Mouse (Mus musculus) olfactory bulb, adult 2 months (tissue): ENCODE data around the gene Rfc4.

Experiments used
- CTCF ChIP-seq: fragments of 200-500 bp; IDR thresholded peaks from 2 replicates; pipeline ENCODE4 v1.5.1; 2012; ENCODE audit warnings: low read depth, mild to moderate bottlenecking, low read length, moderate library complexity; ENCODE audit not compliant: insufficient read depth
- POLR2A ChIP-seq: fragments of 200-500 bp; IDR thresholded peaks from 2 replicates; pipeline ENCODE4 v1.6.1; 2012; ENCODE audit warnings: mild to moderate bottlenecking, low read depth, low read length, moderate library complexity; ENCODE audit not compliant: insufficient read depth

- no peak for TF ChIP-seq CTCF
- no peak; the same call in none of the 2 replicates for TF ChIP-seq POLR2A
Observed at GRCm38 (mm10) chr16:23127673-23128375, at the start of gene Rfc4.
